Mouse (Mus musculus): ENCODE measurements around the gene Gpc5.

- TF ChIP-seq CTCF (IDR thresholded peaks at IDR 0.05; ENCODE audit: borderline replicate concordance, extremely low read depth, insufficient read depth, insufficient read length): no peak
- TF ChIP-seq POLR2A (IDR thresholded peaks at IDR 0.05; ENCODE audit: borderline replicate concordance, extremely low read depth, insufficient read depth, insufficient read length, poor library complexity, severe bottlenecking): no peak
These were observed 158.5 kb downstream of the Gpc5 start for GRCm38 (mm10) chr14:115250537-115250936.

All from brain, embryonic 14.5 days (tissue).